Mouse (Mus musculus): ENCODE measurements around the gene Galnt7.
A peak's percentile ranks its signal among the peaks of the same experiment; 100 is the strongest.

The Galnt7 gene

GRCm38 (mm10) chr8:57627946-57628786 lies 24.7 kb downstream of the Galnt7 start:
- DNase-seq, result no peak

GRCm38 (mm10) chr8:57623955-57624354 lies 28.9 kb downstream of the Galnt7 start:
- DNase-seq, result no peak

DNA sequence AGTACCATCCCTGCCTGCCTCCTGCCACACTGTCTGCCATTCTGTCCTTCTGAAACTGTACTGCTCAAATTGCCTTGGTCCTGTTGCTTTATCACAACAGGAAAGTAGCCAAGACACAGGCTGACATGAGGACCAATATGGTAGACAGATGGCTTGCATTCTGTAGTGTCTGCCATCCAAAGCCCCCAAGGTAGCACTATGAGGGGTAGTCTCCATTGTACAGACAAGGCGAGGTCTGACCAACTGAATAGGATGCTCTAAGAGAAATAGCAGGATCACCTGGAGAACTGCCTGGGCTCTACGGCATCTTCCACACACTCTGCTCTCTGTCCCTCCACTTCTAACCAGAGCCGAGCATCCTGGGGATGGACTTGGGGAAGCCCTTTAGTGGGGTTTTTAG lies 29.8 kb downstream of the Galnt7 start:
- DNase-seq, result no peak

DNA sequence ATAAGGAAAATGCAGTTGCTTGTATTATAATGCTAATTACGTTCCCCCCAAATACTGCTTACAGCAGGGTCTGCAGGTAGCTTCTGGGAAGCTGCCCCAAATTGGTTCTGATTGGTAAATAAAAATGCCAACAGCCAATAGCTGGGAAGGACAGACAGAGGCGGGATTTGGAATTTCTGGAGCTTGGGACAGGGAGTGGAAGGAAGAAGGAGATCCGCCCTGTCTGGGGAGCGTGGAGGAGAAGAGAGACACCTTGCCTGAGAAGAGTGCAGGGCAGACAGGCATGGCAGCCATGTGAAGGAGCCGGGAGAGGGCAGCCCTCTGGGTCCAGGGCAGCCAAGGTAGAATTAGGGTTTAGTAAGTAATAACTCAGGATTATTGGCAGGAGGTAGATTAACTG lies 35.9 kb downstream of the Galnt7 start:
- no peak for DNase-seq

DNA sequence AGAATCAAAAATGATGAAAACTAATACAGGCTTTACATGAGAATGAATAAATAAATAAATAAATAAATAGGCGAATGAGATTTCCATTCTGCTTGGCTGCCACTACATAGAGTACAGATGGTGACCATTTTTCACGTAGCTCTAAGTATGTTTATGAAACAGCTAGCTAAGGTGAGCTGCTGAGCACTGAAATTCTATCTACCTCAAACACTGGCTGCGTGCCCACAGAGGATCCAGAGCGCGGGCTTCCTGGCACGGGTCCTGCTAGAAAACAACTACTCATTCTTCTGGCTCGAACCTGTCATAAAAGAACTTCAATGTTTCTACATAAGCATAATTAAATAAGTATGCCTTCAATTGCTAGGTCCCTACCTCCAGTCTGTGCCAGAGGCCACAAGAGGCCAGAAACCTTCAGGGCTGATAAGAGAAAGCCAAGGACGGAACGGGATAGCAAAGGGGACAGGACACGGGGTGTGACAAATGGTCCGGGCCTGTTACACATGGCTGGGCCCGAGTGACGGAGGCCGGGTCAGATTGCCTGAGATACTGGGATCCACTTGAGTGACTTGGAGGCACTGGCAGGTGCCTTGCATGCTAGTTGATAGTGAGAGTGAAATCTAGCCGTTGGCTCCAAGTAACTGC lies 37.7 kb downstream of the Galnt7 start:
- peak; percentile 78 for DNase-seq

DNA sequence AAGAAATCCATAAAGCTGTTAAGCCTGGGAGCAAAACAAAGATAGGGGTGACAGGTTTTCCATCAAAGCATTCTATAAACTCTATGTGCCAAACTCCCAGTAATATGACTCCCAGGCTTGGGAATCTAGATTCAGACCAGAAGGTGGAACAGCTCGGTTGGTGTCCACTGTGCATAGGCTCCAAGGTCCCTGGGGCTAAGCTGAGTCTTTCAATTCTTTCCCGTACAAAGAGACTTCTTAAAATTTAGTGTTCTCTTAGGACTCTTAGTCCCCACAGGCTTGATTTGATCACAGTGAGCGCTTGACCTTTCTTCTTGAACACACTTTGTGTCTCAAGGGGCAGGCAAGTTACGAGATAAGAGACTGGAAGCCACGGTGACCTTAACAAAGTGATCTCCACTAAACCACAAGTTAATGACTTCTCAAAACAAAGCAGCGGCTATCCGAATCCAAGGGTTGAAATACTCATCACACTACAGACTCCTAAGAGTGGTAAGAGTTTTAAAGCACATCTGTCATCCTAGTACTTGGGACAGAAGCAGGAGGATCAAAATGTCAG lies 41.3 kb downstream of the Galnt7 start:
- DNase-seq, result no peak

DNA sequence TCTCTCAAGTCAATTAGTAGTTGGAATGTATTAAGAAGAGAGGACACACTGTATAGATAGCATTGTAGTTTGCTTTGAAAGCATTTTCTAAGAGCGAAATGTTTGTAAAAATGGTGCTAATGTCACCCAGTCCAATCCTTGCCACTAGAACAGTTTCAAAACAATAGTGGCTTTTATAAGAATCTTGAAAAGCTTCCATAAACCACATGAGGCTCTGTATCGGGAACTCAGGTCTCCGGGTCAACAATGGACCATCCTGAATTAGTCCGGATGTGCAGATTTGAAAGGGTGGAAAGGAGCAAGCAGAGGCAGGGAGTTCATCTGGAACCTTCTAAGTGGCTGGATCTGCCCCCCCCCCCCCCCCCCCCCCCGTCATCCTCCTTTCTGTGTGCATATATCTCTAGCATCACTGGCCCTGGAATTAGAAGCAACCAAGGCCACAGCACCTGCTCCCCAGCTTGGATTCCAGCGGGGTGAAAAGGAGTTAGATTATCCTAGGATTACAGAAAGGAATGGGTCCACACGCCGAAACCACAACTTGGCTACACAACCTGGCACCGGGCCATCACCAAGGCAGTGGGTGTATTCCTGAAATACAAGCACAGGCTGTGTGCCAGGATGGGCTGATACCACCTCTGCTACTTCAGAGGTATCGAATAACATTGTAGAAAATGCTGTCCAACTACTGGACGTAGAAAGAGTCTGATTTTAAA lies 42.0 kb downstream of the Galnt7 start:
- peak; percentile 69 for DNase-seq

- DNase-seq, result no peak
Observed at GRCm38 (mm10) chr8:57602511-57602910, 50.3 kb downstream of the Galnt7 start.

- DNase-seq, result peak; percentile 77
Observed at GRCm38 (mm10) chr8:57601987-57602418, 50.8 kb downstream of the Galnt7 start.

DNA sequence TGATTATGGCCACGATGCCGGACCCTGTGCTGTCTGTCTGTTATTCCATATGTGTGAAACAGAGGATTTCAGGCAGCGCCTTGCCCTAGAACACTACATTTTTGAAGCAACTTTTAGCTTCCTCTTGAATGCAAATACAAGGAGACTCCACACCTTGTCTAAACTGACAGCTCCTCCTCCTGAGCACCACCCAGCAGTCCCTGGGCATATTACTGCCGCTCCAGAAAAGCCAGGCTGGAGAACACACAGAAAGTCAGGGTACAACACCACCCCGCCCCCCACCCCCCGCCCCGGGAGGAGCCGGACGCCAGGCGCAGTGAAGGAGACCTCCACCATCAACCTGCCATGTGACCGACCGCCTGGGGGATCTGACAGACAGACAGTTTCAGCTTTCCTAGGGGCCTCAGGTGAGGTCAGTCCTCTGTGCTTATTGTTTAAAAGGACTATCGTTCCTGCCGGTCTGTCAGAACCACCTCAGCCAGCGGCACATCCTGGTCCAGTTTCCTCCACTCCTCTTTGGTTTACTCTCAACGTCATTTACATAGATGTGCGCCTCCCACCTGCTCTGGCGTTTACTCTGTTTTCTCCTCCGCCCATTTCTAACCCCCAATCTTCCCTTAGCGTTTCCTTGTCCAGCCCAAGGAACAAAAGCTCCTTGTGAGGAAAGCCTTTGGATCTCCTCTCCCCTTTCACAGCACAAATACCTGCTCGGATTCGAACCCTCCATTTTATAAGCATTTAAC lies 52.8 kb downstream of the Galnt7 start:
- no peak for DNase-seq

- DNase-seq, result no peak
Observed at GRCm38 (mm10) chr8:57595853-57596252, 57.0 kb downstream of the Galnt7 start.

- peak; percentile 8 for DNase-seq
Observed at GRCm38 (mm10) chr8:57594175-57594885, 58.5 kb downstream of the Galnt7 start.

- peak; percentile 18 for DNase-seq
Observed at GRCm38 (mm10) chr8:57592604-57593003, 60.2 kb downstream of the Galnt7 start.

- DNase-seq, result peak; percentile 8
Observed at GRCm38 (mm10) chr8:57591681-57592080, 61.2 kb downstream of the Galnt7 start.

DNA sequence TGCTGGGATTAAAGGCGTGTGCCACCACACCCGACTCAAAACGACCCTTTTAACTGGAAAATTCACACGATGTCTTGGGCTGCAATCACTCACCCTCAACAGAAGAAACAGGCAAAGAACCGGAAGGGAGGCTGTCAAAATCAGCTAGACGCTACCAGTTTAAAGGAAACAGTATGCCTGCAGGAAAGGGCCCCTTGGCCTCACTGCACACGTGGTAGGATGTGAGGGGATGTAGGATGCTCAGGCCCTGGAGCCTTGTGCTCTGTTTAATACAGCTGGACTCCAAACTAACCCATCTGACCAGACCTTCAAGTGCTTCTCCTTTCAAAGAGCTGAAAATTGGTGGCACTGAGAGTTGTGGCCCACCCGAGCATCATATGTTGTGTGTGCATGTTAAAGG lies 62.8 kb downstream of the Galnt7 start:
- DNase-seq, result peak; percentile 13

DNA sequence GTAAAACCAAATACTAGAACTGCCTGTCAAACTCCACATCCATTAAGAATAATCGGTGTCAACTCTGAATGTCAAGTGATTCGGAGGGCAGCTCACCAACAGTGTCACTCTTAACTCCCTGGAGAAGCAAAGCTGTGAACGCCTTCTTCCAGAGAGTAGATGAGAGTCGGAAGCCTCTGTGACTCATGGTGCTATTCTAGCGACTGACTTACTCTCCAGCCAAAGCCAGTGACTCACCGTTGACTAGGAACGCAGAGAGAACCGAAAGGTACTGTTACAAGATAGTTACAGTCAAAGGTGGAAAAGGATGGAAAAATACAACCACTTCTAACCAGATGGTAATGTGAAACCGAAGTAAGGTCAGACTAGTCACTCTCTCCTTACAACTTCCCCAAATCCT lies 63.7 kb downstream of the Galnt7 start:
- DNase-seq, result peak; percentile 56

DNA sequence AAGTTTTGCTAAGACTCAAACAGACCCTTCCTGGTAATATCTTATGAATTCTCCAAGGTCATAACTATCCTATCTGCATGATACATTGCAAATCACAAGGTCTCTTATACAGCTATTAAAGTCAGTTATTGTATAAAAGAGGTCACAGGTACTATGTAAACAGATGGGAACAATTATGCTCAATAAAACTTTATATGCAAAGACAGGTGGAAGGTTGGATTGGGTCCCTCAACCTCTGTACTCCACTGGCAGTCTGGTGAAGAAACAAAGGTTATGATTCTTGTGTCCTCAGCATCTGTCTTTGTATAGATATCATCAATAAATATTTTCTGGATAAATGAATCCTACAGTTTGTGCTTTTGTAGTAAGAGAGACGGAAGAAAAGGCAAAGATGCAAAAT lies 64.2 kb downstream of the Galnt7 start:
- DNase-seq, result peak; percentile 2

GRCm38 (mm10) chr8:57586667-57587066 lies 66.2 kb downstream of the Galnt7 start:
- peak; percentile 28 for DNase-seq

DNA sequence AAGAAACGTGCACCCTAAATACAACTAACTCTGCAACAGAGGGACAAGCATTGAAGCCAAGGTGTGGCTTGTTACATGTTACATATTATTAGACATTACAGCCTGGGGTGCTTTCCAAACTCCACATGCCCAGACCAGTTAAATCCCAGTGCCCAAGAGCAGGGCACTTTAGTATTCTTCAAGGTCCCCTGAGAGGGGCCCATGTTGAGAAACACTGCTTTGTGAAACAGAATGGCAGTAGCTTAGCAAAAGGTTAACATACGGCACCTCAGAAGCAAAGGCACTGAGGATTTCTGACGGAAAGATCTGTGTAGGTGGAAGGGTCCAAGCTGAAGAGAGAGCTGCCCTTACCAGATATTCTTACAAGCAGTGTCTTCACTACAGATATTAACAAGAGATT lies 67.0 kb downstream of the Galnt7 start:
- peak; percentile 37 for DNase-seq

GRCm38 (mm10) chr8:57585128-57585442 lies 67.7 kb downstream of the Galnt7 start:
- peak; percentile 56 for DNase-seq

GRCm38 (mm10) chr8:57584416-57585127 lies 68.3 kb downstream of the Galnt7 start:
- DNase-seq, result peak; percentile 94
